Comparison of ENCODE assay signal across 11 mouse cellular contexts in the genomic region with DNA sequence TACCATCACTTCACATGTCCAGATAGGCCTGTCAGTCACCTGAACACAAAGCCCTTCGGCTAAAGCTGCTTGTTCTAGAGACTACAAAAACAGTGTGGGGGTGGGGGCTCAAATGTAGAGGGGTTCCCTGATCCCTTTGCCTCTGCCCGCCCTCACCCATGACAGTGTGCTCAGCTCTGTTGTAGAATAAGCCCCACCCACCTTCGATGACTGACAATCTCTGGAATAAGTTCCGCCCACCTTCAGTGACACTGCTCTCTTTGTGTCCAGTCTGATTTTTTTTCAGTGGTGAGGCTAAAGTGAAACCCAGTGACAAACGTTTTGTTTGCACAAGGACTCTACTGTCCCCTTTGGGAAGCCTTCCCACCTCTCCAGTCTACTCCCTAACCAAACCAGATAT. TPM values are rescaled to one million over a fixed set of nuclear protein-coding genes. Genes with fewer than 3 reads are reported as not detected.
DNase-seq lines count a peak whose midpoint lies in the region; ATAC-seq lines count a peak whose summit lies in the region.
"Had no signal": no experiment of that assay in that cellular context is flagged by ENCODE, and none has a peak within 500 bp of the region (broad histone marks: within the 10 kb centered on the region; RNA-seq: fewer than 3 reads in every experiment).

No protein-coding gene starts in this region.

- H3K4me3 ChIP-seq in intestine, embryonic 14.5 days (ENCODE audit: low read depth, low read length), result no peak overlapping the region
- H3K4me3 ChIP-seq in intestine, embryonic 16.5 days (ENCODE audit: low read length), result no peak overlapping the region
- H3K4me3 ChIP-seq in embryonic facial prominence, embryonic 12.5 days, result no peak overlapping the region
- H3K4me3 ChIP-seq in midbrain, embryonic 12.5 days, result no peak overlapping the region

- H3K9me3 ChIP-seq in intestine, embryonic 14.5 days (ENCODE audit: control insufficient read depth, low read length), result no peaks in the 10 kb centered on the region
- no peaks in the 10 kb centered on the region for H3K9me3 ChIP-seq in intestine, embryonic 16.5 days (ENCODE audit: control insufficient read depth, low read length)
- H3K9me3 ChIP-seq in embryonic facial prominence, embryonic 12.5 days, result no peaks in the 10 kb centered on the region
- H3K9me3 ChIP-seq in midbrain, embryonic 12.5 days, result no peaks in the 10 kb centered on the region

- H3K9ac ChIP-seq in intestine, embryonic 14.5 days (ENCODE audit: low read length), result no peak overlapping the region
- no peak overlapping the region for H3K9ac ChIP-seq in intestine, embryonic 16.5 days (ENCODE audit: low read depth, low read length)
- no peak overlapping the region for H3K9ac ChIP-seq in embryonic facial prominence, embryonic 12.5 days
- no peak overlapping the region for H3K9ac ChIP-seq in midbrain, embryonic 12.5 days (replicated peaks)

- no peak for DNase-seq in intestine, embryonic 14.5 days (ENCODE audit: low spot score)
- DNase-seq in ES-CJ7 (ENCODE audit: low read depth, low spot score), result peak; percentile 14
- no peak for DNase-seq in adrenal gland, adult 8-10 months
- no peak for DNase-seq in urinary bladder, postnatal 10 days (ENCODE audit: low spot score)

- H3K4me1 ChIP-seq in intestine, embryonic 14.5 days (replicated peaks; ENCODE audit: control insufficient read depth, insufficient read depth, low read length), result no peaks in the 10 kb centered on the region
- H3K4me1 ChIP-seq in intestine, embryonic 16.5 days (ENCODE audit: control insufficient read depth, insufficient read depth, low read length), result no peaks in the 10 kb centered on the region
- H3K4me1 ChIP-seq in embryonic facial prominence, embryonic 12.5 days, result peaks cover 19% of the 10 kb centered on the region; the same call in 1 of the 2 replicates
- H3K4me1 ChIP-seq in midbrain, embryonic 12.5 days, result peaks cover 41% of the 10 kb centered on the region

- no peaks in the 10 kb centered on the region for H3K27me3 ChIP-seq in intestine, embryonic 14.5 days (replicated peaks; ENCODE audit: control insufficient read depth, insufficient read depth, low read length)
- H3K27me3 ChIP-seq in intestine, embryonic 16.5 days (replicated peaks; ENCODE audit: control insufficient read depth, insufficient read depth, low read length), result no peaks in the 10 kb centered on the region
- H3K27me3 ChIP-seq in embryonic facial prominence, embryonic 12.5 days, result no peaks in the 10 kb centered on the region
- no peaks in the 10 kb centered on the region for H3K27me3 ChIP-seq in midbrain, embryonic 12.5 days

- no peak overlapping the region for H3K4me2 ChIP-seq in intestine, embryonic 14.5 days (ENCODE audit: low read length)
- H3K4me2 ChIP-seq in intestine, embryonic 16.5 days (ENCODE audit: low read depth, low read length), result no peak overlapping the region
- no peak overlapping the region for H3K4me2 ChIP-seq in embryonic facial prominence, embryonic 12.5 days (replicated peaks)
- no peak overlapping the region for H3K4me2 ChIP-seq in midbrain, embryonic 12.5 days (replicated peaks)
- H3K4me2 ChIP-seq: heart, embryonic 11.5 days had no signal

- peak; percentile 60; the same call in 1 of the 2 replicates for ATAC-seq in intestine, embryonic 14.5 days (replicated peaks; ENCODE audit: low FRiP score, low TSS enrichment, low read depth)
- no peak for ATAC-seq in intestine, embryonic 16.5 days
- ATAC-seq in embryonic facial prominence, embryonic 12.5 days (ENCODE audit: insufficient number of reproducible peaks, insufficient read depth, low FRiP score, low TSS enrichment), result no peak
- ATAC-seq in midbrain, embryonic 12.5 days (ENCODE audit: low FRiP score, low read depth), result peak; percentile 23; the same call in 1 of the 2 replicates
- ATAC-seq in monocyte, adult 5-6 weeks (replicated peaks; ENCODE audit: insufficient number of reproducible peaks, low FRiP score, low TSS enrichment, poor library complexity, severe bottlenecking), result no peak
- ATAC-seq: lung, postnatal 0 days had no signal

- WGBS in intestine, embryonic 14.5 days, result 64% methylated on average over 5 of the region's 5 CpGs
- 54% methylated on average over 5 of the region's 5 CpGs for WGBS in intestine, embryonic 16.5 days
- WGBS in embryonic facial prominence, embryonic 12.5 days, result 47% methylated on average over 5 of the region's 5 CpGs
- WGBS in midbrain, embryonic 12.5 days, result 56% methylated on average over 5 of the region's 5 CpGs

- H3K36me3 ChIP-seq in intestine, embryonic 14.5 days (ENCODE audit: control insufficient read depth, insufficient read depth, low read length), result no peaks in the 10 kb centered on the region
- H3K36me3 ChIP-seq in intestine, embryonic 16.5 days (ENCODE audit: control insufficient read depth, insufficient read depth, low read length), result no peaks in the 10 kb centered on the region
- no peaks in the 10 kb centered on the region for H3K36me3 ChIP-seq in embryonic facial prominence, embryonic 12.5 days
- H3K36me3 ChIP-seq in midbrain, embryonic 12.5 days, result no peaks in the 10 kb centered on the region
- H3K36me3 ChIP-seq: G1E had no signal

- H3K27ac ChIP-seq in intestine, embryonic 14.5 days (ENCODE audit: low read depth), result no peak overlapping the region
- no peak overlapping the region for H3K27ac ChIP-seq in intestine, embryonic 16.5 days (ENCODE audit: low read length)
- peak overlapping the region; percentile 65; the same call in 1 of the 2 replicates for H3K27ac ChIP-seq in embryonic facial prominence, embryonic 12.5 days
- peak overlapping the region; percentile 84 for H3K27ac ChIP-seq in midbrain, embryonic 12.5 days (replicated peaks)

RNA-seq across cellular contexts. Expression of a gene that starts 26.1 kb away (rescaled TPM):
- 2.6 and 2.7 TPM in 2 replicates for polyA plus RNA-seq in intestine, embryonic 14.5 days (2014; fragmentation: Nextera tagmentation; extraction: Ambion mirVana)
- 2.1 and 2.2 TPM in 2 replicates for polyA plus RNA-seq in intestine, embryonic 16.5 days (2015; fragmentation: Nextera tagmentation; extraction: Ambion mirVana)
- polyA plus RNA-seq in embryonic facial prominence, embryonic 12.5 days (2016; fragmentation: Nextera tagmentation; extraction: Ambion mirVana), result 12.4 and 14.4 TPM in 2 replicates
- polyA plus RNA-seq in midbrain, embryonic 12.5 days (2016; fragmentation: Nextera tagmentation; extraction: Ambion mirVana), result 7.4 and 7.7 TPM in 2 replicates
- total RNA-seq in adrenal gland, adult 8-10 months (2022), result 1 to 10 TPM in 2 of 4 experiments, under 1 TPM in 2; 0.59 to 1.9 (median 1.3) TPM
- total RNA-seq in monocyte, adult 5-6 weeks (2017), result not detected in 3 replicates
- polyA plus RNA-seq: G1E had no signal

Comparison
In these comparisons a context has a peak if more than half of its experiments do, and no peak if none do; other contexts are left out.
1. ATAC-seq: peak in intestine, embryonic 14.5 days (single experiment) and midbrain, embryonic 12.5 days (single experiment); none in intestine, embryonic 16.5 days (single experiment), embryonic facial prominence, embryonic 12.5 days (single experiment) and monocyte, adult 5-6 weeks (single experiment).
2. H3K27ac ChIP-seq: peak in embryonic facial prominence, embryonic 12.5 days (single experiment) and midbrain, embryonic 12.5 days (single experiment); none in intestine, embryonic 14.5 days (single experiment) and intestine, embryonic 16.5 days (single experiment).